Mouse (Mus musculus) limb, embryonic 13.5 days (tissue): Measurements from ENCODE around the gene Ambp. TPM values are rescaled to one million over a fixed set of nuclear protein-coding genes. Genes with fewer than 3 reads are reported as not detected.

Source experiments
- ATAC-seq: fragments of 200-750 bp; cut with Nextera tagmentation; 2 replicates; pipeline ENCODE4 v1.8.0; 2017; ENCODE audit warnings: low read depth, moderate number of reproducible peaks, moderate TSS enrichment; ENCODE audit not compliant: low FRiP score
- H3K27ac ChIP-seq: fragments of 300-500 bp; sonication (generic); 2 replicates; pipeline ENCODE4 v1.5.1; 2015; ENCODE audit warnings: inconsistent platforms, mild to moderate bottlenecking, moderate library complexity
- H3K27me3 ChIP-seq: fragments of 300-500 bp; sonication (generic); 2 replicates; pipeline ENCODE4 v1.6.1; 2015; ENCODE audit warnings: mild to moderate bottlenecking, inconsistent platforms
- H3K36me3 ChIP-seq: fragments of 300-500 bp; sonication (generic); 2 replicates; pipeline ENCODE4 v1.6.1; 2015; ENCODE audit warnings: inconsistent platforms, mild to moderate bottlenecking, moderate library complexity
- H3K4me1 ChIP-seq: fragments of 300-500 bp; sonication (generic); 2 replicates; pipeline ENCODE4 v1.6.1; 2015; ENCODE audit warnings: inconsistent platforms
- H3K4me2 ChIP-seq: fragments of 300-500 bp; sonication (generic); replicated peaks from 2 replicates; pipeline ENCODE4 v1.6.1; 2015; ENCODE audit warnings: inconsistent platforms, mild to moderate bottlenecking, moderate library complexity
- H3K4me3 ChIP-seq: fragments of 300-500 bp; sonication (generic); 2 replicates; pipeline ENCODE4 v1.5.1; 2015; ENCODE audit warnings: moderate library complexity, mild to moderate bottlenecking, inconsistent platforms
- H3K9ac ChIP-seq: fragments of 300-500 bp; sonication (generic); 2 replicates; pipeline ENCODE4 v1.6.1; 2015; ENCODE audit warnings: mild to moderate bottlenecking, inconsistent platforms
- H3K9me3 ChIP-seq: fragments of 300-500 bp; sonication (generic); 2 replicates; pipeline ENCODE4 v1.6.1; 2016; ENCODE audit warnings: inconsistent platforms
- WGBS: fragments of 180-500 bp; shearing (Covaris S2); methylation state at CpG from one replicate; pipeline ENCODE4 v1.1.7; 2015; 5-methylcytosine and 5-hydroxymethylcytosine counted together
- polyA plus RNA-seq: library from polyadenylated mRNA; unstranded; fragments of >200 nt; fragmentation: Nextera tagmentation; extraction: Ambion mirVana; gene quantifications from 2 replicates; pipeline ENCODE4 v1.2.1, GENCODE M21; 2015

The Ambp gene
- 0.56 and 2.5 TPM in 2 replicates for polyA plus RNA-seq

DNA sequence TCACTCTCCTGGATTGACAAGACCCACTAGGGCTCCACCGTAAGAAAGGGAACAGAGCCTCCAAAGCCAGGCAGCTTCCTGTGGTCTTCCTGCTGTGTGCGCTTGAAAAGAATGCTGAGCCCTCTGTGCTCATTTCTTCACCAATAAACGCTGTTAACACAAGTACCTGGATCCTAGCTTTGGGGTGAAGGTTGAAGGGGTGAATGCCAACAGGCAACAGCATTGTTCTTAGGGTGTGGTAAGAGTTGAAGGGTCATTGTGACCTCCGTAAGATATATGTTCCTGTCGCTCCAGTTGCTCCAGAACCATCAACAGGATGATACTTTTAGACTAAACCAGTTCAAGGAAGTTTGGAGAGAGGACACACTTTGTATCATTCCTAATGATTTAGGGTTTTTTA, at the start of gene Ambp:
Gene Ambp, minus strand, starts transcription at position 101 of the 400 bp plus-strand sequence.
- no peaks in the 10 kb centered on the region for H3K27me3 ChIP-seq
- H3K4me2 ChIP-seq, result no peak within 1 kb of the TSS
- no peak within 1 kb of the TSS for H3K4me3 ChIP-seq
- H3K4me1 ChIP-seq, result peaks cover 7% of the 10 kb centered on the region
- H3K9ac ChIP-seq, result no peak within 1 kb of the TSS
- no peak for ATAC-seq
- WGBS, result 69% methylated on average over 5 of the region's 5 CpGs
- no peak within 1 kb of the TSS for H3K27ac ChIP-seq
- H3K36me3 ChIP-seq, result no peaks in the 10 kb centered on the region
- no peaks in the 10 kb centered on the region for H3K9me3 ChIP-seq

GRCm38 (mm10) chr4:63203874-63204273, 49.3 kb upstream of the Ambp start:
- no peak overlapping the region for H3K4me3 ChIP-seq
- peaks cover 7% of the 10 kb centered on the region; the same call in 1 of the 2 replicates for H3K4me1 ChIP-seq
- H3K27me3 ChIP-seq, result no peaks in the 10 kb centered on the region
- H3K36me3 ChIP-seq, result no peaks in the 10 kb centered on the region
- WGBS, result 86% methylated on average over 7 of the region's 7 CpGs
- no peak for ATAC-seq
- H3K9me3 ChIP-seq, result no peaks in the 10 kb centered on the region
- H3K27ac ChIP-seq, result no peak overlapping the region
- no peak overlapping the region for H3K9ac ChIP-seq
- H3K4me2 ChIP-seq, result no peak overlapping the region

- H3K9ac ChIP-seq, result no peak overlapping the region
- WGBS, result 81% methylated on average over 5 of the region's 5 CpGs
- no peaks in the 10 kb centered on the region for H3K27me3 ChIP-seq
- ATAC-seq, result no peak
- H3K4me2 ChIP-seq, result no peak overlapping the region
- no peaks in the 10 kb centered on the region for H3K36me3 ChIP-seq
- 0 out of 2 replicates have a peak, but pooled peaks cover 4% of the 10 kb centered on the region for H3K4me1 ChIP-seq
- H3K27ac ChIP-seq, result no peak overlapping the region
- no peaks in the 10 kb centered on the region for H3K9me3 ChIP-seq
- H3K4me3 ChIP-seq, result no peak overlapping the region
Observed at GRCm38 (mm10) chr4:63199366-63199765, 44.8 kb upstream of the Ambp start.

GRCm38 (mm10) chr4:63194366-63194765, 39.8 kb upstream of the Ambp start:
- Histone ChIP-seq H3K9ac (no peak overlapping the region), H3K4me2 (no peak overlapping the region), H3K36me3 (no peaks in the 10 kb centered on the region), H3K9me3 (no peaks in the 10 kb centered on the region), H3K27me3 (no peaks in the 10 kb centered on the region), H3K4me3 (no peak overlapping the region), H3K27ac (no peak overlapping the region), H3K4me1 (peaks cover 22% of the 10 kb centered on the region)
- ATAC-seq, result no peak
- WGBS, result 82% methylated on average over 2 of the region's 2 CpGs

GRCm38 (mm10) chr4:63191641-63192040, 37.0 kb upstream of the Ambp start:
- peak overlapping the region; percentile 52 for H3K27ac ChIP-seq
- no peak overlapping the region for H3K9ac ChIP-seq
- no peaks in the 10 kb centered on the region for H3K9me3 ChIP-seq
- H3K4me3 ChIP-seq, result no peak overlapping the region
- ATAC-seq, result no peak
- H3K4me1 ChIP-seq, result peaks cover 39% of the 10 kb centered on the region
- WGBS, result 47% methylated on average over 5 of the region's 5 CpGs
- H3K27me3 ChIP-seq, result no peaks in the 10 kb centered on the region
- no peaks in the 10 kb centered on the region for H3K36me3 ChIP-seq
- no peak overlapping the region for H3K4me2 ChIP-seq

- H3K9me3 ChIP-seq, result no peaks in the 10 kb centered on the region
- H3K4me2 ChIP-seq, result no peak overlapping the region
- H3K4me1 ChIP-seq, result peaks cover 50% of the 10 kb centered on the region
- H3K4me3 ChIP-seq, result no peak overlapping the region
- 0 out of 2 replicates have a peak, but pooled peaks cover 3% of the 10 kb centered on the region for H3K27me3 ChIP-seq
- H3K36me3 ChIP-seq, result no peaks in the 10 kb centered on the region
- no peak overlapping the region for H3K9ac ChIP-seq
- peak overlapping the region; percentile 92 for H3K27ac ChIP-seq
- 49% methylated on average over 21 of the region's 21 CpGs for WGBS
- peak; percentile 86 for ATAC-seq
Observed at GRCm38 (mm10) chr4:63186281-63186870, 31.8 kb upstream of the Ambp start.

- ATAC-seq, result peak; percentile 86
- H3K4me3 ChIP-seq, result no peak overlapping the region
Observed at GRCm38 (mm10) chr4:63181556-63181955, 27.0 kb upstream of the Ambp start.

GRCm38 (mm10) chr4:63171969-63172685, 17.5 kb upstream of the Ambp start, which contains the start of gene Kif12:
Gene Kif12 (minus strand): TSS chr4:63172131.
- no peak within 1 kb of the TSS for H3K9ac ChIP-seq
- H3K27ac ChIP-seq, result no peak within 1 kb of the TSS
- H3K27me3 ChIP-seq, result peaks cover 37% of the 10 kb centered on the region
- no peak within 1 kb of the TSS for H3K4me3 ChIP-seq
- no peaks in the 10 kb centered on the region; the same call in 1 of the 2 replicates for H3K9me3 ChIP-seq
- no peak within 1 kb of the TSS for H3K4me2 ChIP-seq
- ATAC-seq, result no peak
- no peaks in the 10 kb centered on the region for H3K4me1 ChIP-seq
- 68% methylated on average over 4 of the region's 4 CpGs for WGBS
- no peaks in the 10 kb centered on the region for H3K36me3 ChIP-seq

More at GRCm38 (mm10) chr4:63181556-63181955, 27.0 kb upstream of the Ambp start:
- no peak overlapping the region for H3K9ac ChIP-seq
- H3K36me3 ChIP-seq, result no peaks in the 10 kb centered on the region
- H3K4me2 ChIP-seq, result no peak overlapping the region
- no peaks in the 10 kb centered on the region for H3K9me3 ChIP-seq
- peaks cover 19% of the 10 kb centered on the region for H3K4me1 ChIP-seq
- 0 out of 2 replicates have a peak, but pooled peaks cover 3% of the 10 kb centered on the region for H3K27me3 ChIP-seq
- WGBS, result 3% methylated on average over 5 of the region's 5 CpGs
- no peak overlapping the region for H3K27ac ChIP-seq

GRCm38 (mm10) chr4:63171122-63171521, 16.5 kb upstream of the Ambp start:
- Histone ChIP-seq H3K9me3 (no peaks in the 10 kb centered on the region; the same call in 1 of the 2 replicates), H3K27ac (no peak overlapping the region), H3K9ac (no peak overlapping the region), H3K4me2 (no peak overlapping the region), H3K27me3 (peaks cover 37% of the 10 kb centered on the region), H3K4me3 (no peak overlapping the region), H3K36me3 (no peaks in the 10 kb centered on the region), H3K4me1 (no peaks in the 10 kb centered on the region)
- 47% methylated on average over 24 of the region's 24 CpGs for WGBS
- ATAC-seq, result no peak

DNA sequence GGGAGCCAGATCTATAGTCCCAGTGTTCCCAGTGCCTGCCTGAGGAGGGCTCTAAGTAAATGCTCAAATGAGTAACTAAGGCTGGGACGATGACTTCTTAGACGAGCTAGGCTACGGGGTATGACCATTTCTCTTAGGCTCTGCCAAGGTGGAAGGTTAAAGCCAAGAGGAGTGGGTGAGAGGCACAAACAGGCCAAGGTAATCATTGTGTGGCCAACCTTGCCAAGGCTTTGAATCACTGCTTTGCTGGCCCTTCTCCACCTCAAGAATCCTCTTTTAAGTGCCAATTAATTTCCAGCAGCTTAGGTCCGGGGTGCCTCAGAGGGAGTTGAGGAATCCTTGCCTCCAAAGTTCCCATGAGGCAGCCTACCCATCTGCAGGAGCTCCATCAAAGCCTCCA, 15.5 kb upstream of the Ambp start:
- Histone ChIP-seq H3K4me3 (no peak overlapping the region), H3K27me3 (peaks cover 37% of the 10 kb centered on the region), H3K9ac (no peak overlapping the region), H3K36me3 (no peaks in the 10 kb centered on the region), H3K27ac (no peak overlapping the region), H3K4me1 (no peaks in the 10 kb centered on the region), H3K4me2 (no peak overlapping the region), H3K9me3 (no peaks in the 10 kb centered on the region; the same call in 1 of the 2 replicates)
- ATAC-seq, result no peak
- 83% methylated on average over 4 of the region's 4 CpGs for WGBS

DNA sequence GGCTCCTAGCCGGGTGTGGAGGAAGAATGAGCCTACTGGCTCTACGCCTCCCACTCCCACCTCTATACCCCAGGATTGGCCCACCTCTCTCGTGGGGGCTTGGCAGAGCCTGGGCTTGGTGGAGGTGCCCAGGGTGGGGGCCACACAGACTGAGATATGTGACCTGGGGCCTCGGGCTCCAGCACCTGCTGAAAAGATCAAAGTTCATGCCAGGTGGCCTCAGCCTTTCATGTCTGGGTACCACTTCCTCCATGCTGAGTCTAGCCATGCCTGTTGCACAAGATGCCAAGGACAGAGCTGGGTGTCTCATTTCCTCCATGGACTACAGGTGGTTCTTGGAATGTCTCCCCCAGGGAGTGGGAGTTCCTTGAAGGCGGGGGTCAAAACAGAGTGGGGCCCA, 11.7 kb upstream of the Ambp start:
- H3K27me3 ChIP-seq, result peaks cover 21% of the 10 kb centered on the region
- H3K4me1 ChIP-seq, result no peaks in the 10 kb centered on the region
- H3K9me3 ChIP-seq, result no peaks in the 10 kb centered on the region
- no peaks in the 10 kb centered on the region for H3K36me3 ChIP-seq
- no peak overlapping the region for H3K27ac ChIP-seq
- no peak overlapping the region for H3K4me2 ChIP-seq
- no peak for ATAC-seq
- no peak overlapping the region for H3K9ac ChIP-seq
- WGBS, result 83% methylated on average over 5 of the region's 5 CpGs
- H3K4me3 ChIP-seq, result no peak overlapping the region

GRCm38 (mm10) chr4:63165636-63166035, 11.0 kb upstream of the Ambp start:
- Histone ChIP-seq H3K36me3 (no peaks in the 10 kb centered on the region), H3K4me2 (no peak overlapping the region), H3K27ac (no peak overlapping the region), H3K4me1 (no peaks in the 10 kb centered on the region), H3K4me3 (no peak overlapping the region), H3K9me3 (no peaks in the 10 kb centered on the region), H3K27me3 (peaks cover 14% of the 10 kb centered on the region), H3K9ac (no peak overlapping the region)
- ATAC-seq, result no peak
- WGBS, result 88% methylated on average over 4 of the region's 4 CpGs
